Comparison of ENCODE assay signal across 9 mouse cellular contexts in genomic region chr12:40499627-40500329, GRCm38 (mm10). TPM values are rescaled to one million over a fixed set of nuclear protein-coding genes. Genes with fewer than 3 reads are reported as not detected.
A peak's percentile ranks its signal among the peaks of the same experiment; 100 is the strongest.
DNase-seq lines count a peak whose midpoint lies in the region; ATAC-seq lines count a peak whose summit lies in the region.
"Had no signal": no experiment of that assay in that cellular context is flagged by ENCODE, and none has a peak within 500 bp of the region (broad histone marks: within the 10 kb centered on the region; RNA-seq: fewer than 3 reads in every experiment).

No protein-coding gene starts in this region.

- peak; percentile 38; the same call in 1 of the 2 replicates for ATAC-seq in hindbrain, embryonic 16.5 days
- ATAC-seq in hindbrain, embryonic 14.5 days (ENCODE audit: low FRiP score), result no peak
- peak; percentile 64; the same call in 1 of the 2 replicates for ATAC-seq in heart, embryonic 15.5 days (replicated peaks; ENCODE audit: insufficient number of reproducible peaks, insufficient read depth, low FRiP score, low read depth)
- ATAC-seq in lung, embryonic 15.5 days (ENCODE audit: borderline replicate concordance, extremely low read depth, low FRiP score, low TSS enrichment), result peak; percentile 97

- no peaks in the 10 kb centered on the region for H3K9me3 ChIP-seq in hindbrain, embryonic 16.5 days (ENCODE audit: control insufficient read depth, low read length)
- H3K9me3 ChIP-seq in hindbrain, embryonic 14.5 days (ENCODE audit: control insufficient read depth, low read length), result no peaks in the 10 kb centered on the region
- no peaks in the 10 kb centered on the region for H3K9me3 ChIP-seq in heart, embryonic 15.5 days (replicated peaks)
- H3K9me3 ChIP-seq in lung, embryonic 15.5 days, result no peaks in the 10 kb centered on the region

- no peaks in the 10 kb centered on the region for H3K36me3 ChIP-seq in hindbrain, embryonic 16.5 days (ENCODE audit: control insufficient read depth, insufficient read depth, low read length)
- H3K36me3 ChIP-seq in hindbrain, embryonic 14.5 days (replicated peaks; ENCODE audit: control insufficient read depth, insufficient read depth), result no peaks in the 10 kb centered on the region
- H3K36me3 ChIP-seq in heart, embryonic 15.5 days, result no peaks in the 10 kb centered on the region
- H3K36me3 ChIP-seq in lung, embryonic 15.5 days, result no peaks in the 10 kb centered on the region

- H3K4me3 ChIP-seq in hindbrain, embryonic 16.5 days (ENCODE audit: low read length), result no peak overlapping the region
- H3K4me3 ChIP-seq in hindbrain, embryonic 14.5 days (replicated peaks; ENCODE audit: low read length), result no peak overlapping the region
- no peak overlapping the region for H3K4me3 ChIP-seq in heart, embryonic 15.5 days
- no peak overlapping the region for H3K4me3 ChIP-seq in lung, embryonic 15.5 days
- H3K4me3 ChIP-seq: erythroblast, embryonic 14.5 days had no signal

- no peaks in the 10 kb centered on the region for H3K27me3 ChIP-seq in hindbrain, embryonic 16.5 days (replicated peaks; ENCODE audit: control insufficient read depth, insufficient read depth, low read length)
- H3K27me3 ChIP-seq in hindbrain, embryonic 14.5 days (ENCODE audit: control insufficient read depth, insufficient read depth, low read length), result no peaks in the 10 kb centered on the region
- no peaks in the 10 kb centered on the region for H3K27me3 ChIP-seq in heart, embryonic 15.5 days
- H3K27me3 ChIP-seq in lung, embryonic 15.5 days, result no peaks in the 10 kb centered on the region

- no peak overlapping the region for H3K27ac ChIP-seq in hindbrain, embryonic 16.5 days (ENCODE audit: low read depth, low read length)
- H3K27ac ChIP-seq in hindbrain, embryonic 14.5 days, result no peak overlapping the region
- H3K27ac ChIP-seq in heart, embryonic 15.5 days, result no peak overlapping the region
- peak overlapping the region; percentile 81; the same call in 1 of the 2 replicates for H3K27ac ChIP-seq in lung, embryonic 15.5 days

- DNase-seq in hindbrain, embryonic 14.5 days (ENCODE audit: low spot score), result no peak
- peak; percentile 75 to 78 for DNase-seq in cerebellum, postnatal 10 days
- DNase-seq in ovary, postnatal 36 days (ENCODE audit: low spot score), result no peak
- no peak for DNase-seq in left cerebral cortex, postnatal 36 days (ENCODE audit: low spot score in 2 of 2)
- DNase-seq in T-cell, adult 2 months (ENCODE audit: low spot score), result no peak

- no peak overlapping the region for H3K4me2 ChIP-seq in hindbrain, embryonic 16.5 days (ENCODE audit: low read length)
- no peak overlapping the region for H3K4me2 ChIP-seq in hindbrain, embryonic 14.5 days (replicated peaks)
- 0 out of 2 replicates have a peak overlapping the region, but pooled peaks have one; percentile 10 for H3K4me2 ChIP-seq in heart, embryonic 15.5 days
- no peak overlapping the region for H3K4me2 ChIP-seq in lung, embryonic 15.5 days

- no peak overlapping the region for H3K9ac ChIP-seq in hindbrain, embryonic 16.5 days (ENCODE audit: low read depth, low read length)
- no peak overlapping the region for H3K9ac ChIP-seq in hindbrain, embryonic 14.5 days
- no peak overlapping the region for H3K9ac ChIP-seq in heart, embryonic 15.5 days
- no peak overlapping the region for H3K9ac ChIP-seq in lung, embryonic 15.5 days

- peaks cover 30% of the 10 kb centered on the region for H3K4me1 ChIP-seq in hindbrain, embryonic 16.5 days (ENCODE audit: control insufficient read depth, insufficient read depth, low read depth, low read length)
- peaks cover 29% of the 10 kb centered on the region for H3K4me1 ChIP-seq in hindbrain, embryonic 14.5 days (replicated peaks; ENCODE audit: control insufficient read depth, insufficient read depth, low read length)
- H3K4me1 ChIP-seq in heart, embryonic 15.5 days (replicated peaks), result peaks cover 24% of the 10 kb centered on the region
- peaks cover 56% of the 10 kb centered on the region for H3K4me1 ChIP-seq in lung, embryonic 15.5 days

- intact Hi-C loops in left cerebral cortex, postnatal 36 days (cut with DNase I), result no loop called here

- 70% methylated on average over 5 of the region's 5 CpGs for WGBS in hindbrain, embryonic 16.5 days
- WGBS in hindbrain, embryonic 14.5 days, result 75% methylated on average over 5 of the region's 5 CpGs
- 49% methylated on average over 5 of the region's 5 CpGs for WGBS in heart, embryonic 15.5 days
- 36% methylated on average over 5 of the region's 5 CpGs for WGBS in lung, embryonic 15.5 days

RNA-seq across cellular contexts. Expression of gene Dock4, which starts 54.0 kb away (rescaled TPM):
- 27.9 and 28.9 TPM in 2 replicates for polyA plus RNA-seq in hindbrain, embryonic 16.5 days (2015; fragmentation: Nextera tagmentation; extraction: Ambion mirVana)
- polyA plus RNA-seq in hindbrain, embryonic 14.5 days (2014; fragmentation: Nextera tagmentation; extraction: Ambion mirVana), result 28.1 and 34.1 TPM in 2 replicates
- 7.2 and 8.7 TPM in 2 replicates for polyA plus RNA-seq in heart, embryonic 15.5 days (2015; fragmentation: Nextera tagmentation; extraction: Ambion mirVana)
- 23.2 and 28.0 TPM in 2 replicates for polyA plus RNA-seq in lung, embryonic 15.5 days (2015; fragmentation: Nextera tagmentation; extraction: Ambion mirVana)
- total RNA-seq in left cerebral cortex, postnatal 36 days (2021), result 10 to 100 TPM; 81.1 to 99.7 TPM

RNA-seq across cellular contexts. Expression of gene Zfp277, which starts 54.1 kb away (rescaled TPM):
- 30.9 and 33.0 TPM in 2 replicates for polyA plus RNA-seq in hindbrain, embryonic 16.5 days (2015; fragmentation: Nextera tagmentation; extraction: Ambion mirVana)
- 31.8 and 37.4 TPM in 2 replicates for polyA plus RNA-seq in hindbrain, embryonic 14.5 days (2014; fragmentation: Nextera tagmentation; extraction: Ambion mirVana)
- polyA plus RNA-seq in heart, embryonic 15.5 days (2015; fragmentation: Nextera tagmentation; extraction: Ambion mirVana), result 25.8 and 28.1 TPM in 2 replicates
- 41.5 and 43.8 TPM in 2 replicates for polyA plus RNA-seq in lung, embryonic 15.5 days (2015; fragmentation: Nextera tagmentation; extraction: Ambion mirVana)
- 10 to 100 TPM; 16.6 to 20.1 TPM for total RNA-seq in left cerebral cortex, postnatal 36 days (2021)

Comparison
In these comparisons a context has a peak if more than half of its experiments do, and no peak if none do; other contexts are left out.
1. DNase-seq: peak in cerebellum, postnatal 10 days (2 of 2); none in hindbrain, embryonic 14.5 days (single experiment), ovary, postnatal 36 days (single experiment), left cerebral cortex, postnatal 36 days (0 of 2) and T-cell, adult 2 months (single experiment).